Mouse (Mus musculus) spleen, adult 18-20 months (tissue): ENCODE results near the gene P2ry6.

Source experiments
- DNase-seq, 2 experiments: peaks; one replicate each; pipeline ENCODE4 v3.0.0; 2022; ENCODE audit warnings: mixed read lengths in 2 of 2

Gene P2ry6

DNA sequence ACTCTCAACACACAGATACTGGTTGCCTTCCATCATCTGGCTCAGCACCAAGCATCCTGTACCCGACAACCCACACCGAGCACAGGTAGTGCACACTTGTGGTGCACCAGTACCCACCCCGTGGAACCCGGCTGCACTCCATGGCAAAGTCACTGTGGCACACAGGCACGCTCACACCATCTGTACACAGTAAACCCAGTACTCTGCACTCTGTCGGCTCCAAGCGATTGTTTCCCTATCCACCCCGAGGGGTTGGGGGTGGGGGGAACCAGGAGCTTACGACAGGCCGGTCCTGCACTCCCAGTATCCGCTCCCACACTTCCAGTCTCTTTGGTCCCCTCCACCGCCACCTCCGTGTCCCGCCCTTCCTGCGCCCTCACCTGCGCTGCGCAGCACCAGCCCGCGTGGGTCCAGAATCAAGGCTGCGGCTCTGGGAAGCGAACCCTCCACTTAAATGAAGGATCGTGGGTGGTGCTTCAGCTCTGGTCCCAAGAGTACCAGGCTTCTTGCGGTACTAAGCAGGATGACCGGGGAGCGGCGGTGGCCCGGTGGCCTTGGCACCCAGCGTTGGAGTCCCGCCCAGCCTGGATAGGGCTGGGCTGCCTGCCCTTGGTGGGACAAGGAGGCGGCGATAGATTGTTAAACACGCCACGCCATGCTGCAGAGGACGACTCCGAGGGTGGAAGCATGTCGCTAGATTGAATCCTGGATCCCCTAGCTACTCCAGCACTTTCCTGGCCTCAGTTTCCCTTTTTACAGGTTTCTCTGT is at the start of gene P2ry6:
Gene P2ry6 (minus strand): TSS at position 515 of the 769 bp plus-strand sequence.
- DNase-seq = no peak

GRCm38 (mm10) chr7:101017492-101017891 is 43.0 kb upstream of the P2ry6 start:
- DNase-seq = no peak

- DNase-seq = no peak
These were observed 42.6 kb upstream of the P2ry6 start for GRCm38 (mm10) chr7:101017021-101017461.

DNA sequence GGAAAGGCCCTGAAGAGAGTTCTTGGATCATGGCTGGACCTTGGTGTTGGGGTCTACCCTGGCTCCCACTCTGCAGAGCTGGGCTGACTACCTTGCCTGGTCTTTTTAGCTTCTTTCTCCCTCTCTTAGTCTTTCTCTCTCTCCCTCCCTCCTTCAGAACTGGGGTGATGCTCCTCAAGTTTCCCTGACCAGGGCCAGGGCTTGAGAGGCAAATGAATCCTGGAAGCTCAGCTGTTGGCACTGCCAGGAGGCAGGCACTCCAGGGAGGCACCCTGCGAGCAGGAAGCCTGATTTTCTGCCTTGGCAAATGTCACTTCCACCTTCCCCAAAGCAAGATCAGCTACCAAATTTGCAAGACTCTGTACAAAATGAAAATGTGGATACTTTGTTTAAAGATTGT is 40.5 kb upstream of the P2ry6 start:
- DNase-seq = no peak

DNA sequence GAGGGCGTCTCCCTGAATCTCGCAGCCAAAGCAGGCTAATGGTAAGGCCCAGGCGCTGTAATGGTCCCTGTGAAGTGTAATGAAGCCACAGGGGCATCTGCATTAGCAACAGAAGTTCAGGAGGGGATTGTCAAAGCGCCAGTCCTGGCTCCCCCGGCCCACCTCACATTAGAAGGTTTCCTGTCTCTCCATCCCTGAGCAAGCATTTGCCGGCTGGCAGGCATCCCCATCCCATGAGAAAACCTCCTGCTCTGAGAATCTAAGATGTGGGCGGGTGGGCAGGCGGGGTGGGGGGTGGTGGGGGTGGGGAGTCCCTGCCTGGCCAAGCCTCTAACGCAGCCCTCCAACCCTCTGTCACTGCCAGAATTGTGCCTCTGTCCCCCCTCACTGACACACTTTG is 39.6 kb upstream of the P2ry6 start:
- no peak for DNase-seq

DNA sequence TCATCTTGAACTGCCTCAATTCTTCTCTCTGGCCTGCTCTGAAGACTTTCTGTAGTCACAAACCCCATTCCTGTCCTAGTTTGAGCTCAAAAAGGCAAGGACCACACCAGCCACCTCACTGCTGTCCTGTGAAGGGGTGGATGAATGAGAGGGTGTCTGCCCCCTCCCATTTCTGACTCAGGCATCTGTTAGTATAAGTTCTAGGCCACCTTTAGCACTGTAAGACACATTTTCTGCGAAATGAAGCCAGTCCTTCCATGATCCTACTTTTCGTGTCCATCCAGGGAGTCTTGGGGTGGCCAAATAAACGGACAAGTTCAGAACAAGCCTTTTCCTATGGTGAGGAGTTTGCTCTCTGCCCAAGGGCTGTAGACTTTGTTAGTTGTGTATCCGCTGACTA is 38.1 kb upstream of the P2ry6 start, which contains the start of gene P2ry2:
Gene P2ry2 (minus strand): TSS at position 326 of the 400 bp plus-strand sequence.
- DNase-seq = no peak

DNA sequence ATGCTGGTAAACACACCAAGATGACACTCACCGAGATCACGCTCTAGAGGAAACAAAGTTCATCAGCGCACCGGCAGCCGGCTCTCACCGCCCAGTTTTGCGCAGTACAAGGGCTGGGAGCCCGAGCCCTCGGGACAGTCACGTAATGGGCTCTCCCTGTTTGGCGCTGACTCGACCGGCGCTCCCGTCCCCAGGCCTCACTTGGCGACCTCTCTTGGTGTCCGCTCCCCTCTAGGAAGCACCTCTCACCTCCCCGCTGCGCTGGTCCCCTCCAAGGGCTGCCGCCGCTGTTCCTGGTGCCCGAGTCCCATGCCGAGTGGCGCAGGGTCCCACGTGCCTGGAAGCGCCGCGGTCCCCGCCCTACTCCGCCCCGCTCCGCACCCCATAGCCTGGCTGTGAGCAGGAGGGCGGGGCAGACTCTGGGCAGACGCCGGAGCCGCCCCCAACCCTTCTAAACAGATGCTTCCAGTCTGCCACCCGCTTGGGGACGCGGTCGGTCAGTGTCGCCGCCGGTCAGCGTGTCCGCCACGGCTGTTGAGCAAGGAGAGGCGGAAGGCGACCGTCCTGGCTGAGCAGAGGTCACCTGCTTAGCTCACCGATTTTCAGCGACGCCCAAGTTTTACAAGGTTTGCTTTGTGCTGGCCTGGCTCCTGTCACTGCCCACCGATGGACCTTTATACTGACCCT is 37.4 kb upstream of the P2ry6 start:
- peak; percentile 30 to 45 for DNase-seq

- no peak for DNase-seq
These were observed 36.3 kb upstream of the P2ry6 start for GRCm38 (mm10) chr7:101010741-101011140.

DNA sequence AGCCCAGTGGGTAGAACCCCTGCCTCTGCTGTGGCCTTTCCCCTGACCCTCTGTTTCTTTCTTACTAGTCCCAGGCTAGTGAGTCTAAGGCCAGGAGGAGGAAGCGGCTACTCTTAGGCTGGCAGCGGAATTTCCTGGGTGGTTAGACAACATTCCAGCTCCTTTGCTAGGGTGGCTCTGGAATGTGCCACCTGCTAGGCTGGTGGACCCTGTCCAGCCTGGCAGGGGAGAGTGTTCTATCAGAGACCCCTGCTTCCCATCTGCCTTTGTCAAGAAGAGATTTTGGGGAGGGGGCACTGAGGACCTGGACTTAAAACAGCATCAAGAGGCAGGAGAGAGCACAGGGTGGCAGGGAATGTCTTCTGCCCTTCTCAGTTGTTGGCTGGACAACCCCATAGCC is 31.8 kb upstream of the P2ry6 start:
- no peak for DNase-seq

DNA sequence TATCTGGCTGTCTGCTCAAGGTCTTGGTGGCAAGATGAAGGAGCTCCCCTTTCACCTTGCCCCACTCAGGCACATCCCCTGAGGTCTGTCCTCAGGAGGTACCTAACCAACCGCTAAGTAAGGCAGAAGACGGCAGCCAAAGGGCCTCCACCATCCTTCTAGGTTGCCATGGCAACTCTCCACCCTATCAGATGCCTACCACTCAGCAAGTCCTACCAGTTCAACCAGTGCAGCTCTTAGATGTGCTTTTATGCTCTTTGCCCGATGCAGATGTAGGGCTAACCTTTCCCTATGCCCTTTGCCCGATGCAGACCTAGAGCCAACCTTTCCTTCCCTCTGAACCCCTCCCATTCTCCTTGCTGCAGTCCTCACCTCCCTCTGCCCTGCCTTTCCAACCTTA is 30.7 kb upstream of the P2ry6 start:
- DNase-seq = no peak

- no peak for DNase-seq
These were observed 29.2 kb upstream of the P2ry6 start for GRCm38 (mm10) chr7:101003442-101004326.

GRCm38 (mm10) chr7:101002274-101002673 is 27.8 kb upstream of the P2ry6 start:
- DNase-seq = no peak

DNA sequence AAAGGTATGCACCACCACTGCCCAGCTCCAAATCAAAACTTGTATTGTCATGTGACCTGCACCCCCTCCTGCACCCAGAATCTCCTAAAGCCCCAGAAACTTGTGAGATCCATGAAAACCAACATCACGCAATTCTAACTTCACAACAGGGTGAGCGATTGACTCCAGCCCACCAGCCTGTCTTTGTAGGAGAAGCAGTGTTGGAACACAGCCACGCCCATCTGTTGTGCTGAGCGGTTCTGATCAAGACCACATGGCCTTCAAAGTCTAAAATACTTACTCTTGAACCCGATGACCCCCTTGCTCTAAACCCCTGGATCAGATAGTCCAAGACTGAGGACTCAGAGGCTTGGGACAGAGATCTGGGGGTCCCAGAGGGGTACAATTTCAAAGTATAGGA is 25.2 kb upstream of the P2ry6 start:
- no peak for DNase-seq

- DNase-seq = no peak
These were observed 24.1 kb upstream of the P2ry6 start for GRCm38 (mm10) chr7:100998578-100998960.

DNA sequence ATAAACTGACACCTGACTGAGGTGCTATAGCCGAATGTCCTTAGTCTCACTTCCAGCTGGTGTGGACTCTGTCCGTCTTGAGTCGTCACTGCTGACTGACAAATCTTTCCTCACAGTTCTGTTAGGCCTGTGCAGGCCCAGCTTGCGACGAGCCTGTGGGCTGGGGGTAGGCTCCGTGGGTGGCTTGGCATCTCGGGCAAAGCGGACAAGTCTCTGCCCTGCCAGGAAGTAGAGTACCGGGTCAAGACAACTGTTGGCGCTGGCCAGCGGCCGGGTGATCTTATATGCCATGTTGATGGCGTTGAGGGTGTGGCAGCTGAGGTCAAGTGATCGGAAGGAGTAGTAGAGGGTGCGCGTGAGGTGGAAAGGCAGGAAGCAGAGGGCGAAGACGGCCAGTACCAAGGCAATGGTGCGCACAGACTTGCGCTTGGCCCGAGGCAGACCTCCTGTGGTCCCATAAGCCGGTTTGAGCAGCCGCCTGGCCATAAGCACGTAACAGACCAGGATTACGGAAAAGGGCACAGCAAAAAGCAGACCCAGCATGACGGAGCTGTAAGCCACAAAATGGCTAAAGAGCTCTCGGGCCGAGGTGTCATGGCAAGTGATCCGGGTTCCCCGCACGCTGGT is 23.6 kb upstream of the P2ry6 start:
- no peak for DNase-seq

DNA sequence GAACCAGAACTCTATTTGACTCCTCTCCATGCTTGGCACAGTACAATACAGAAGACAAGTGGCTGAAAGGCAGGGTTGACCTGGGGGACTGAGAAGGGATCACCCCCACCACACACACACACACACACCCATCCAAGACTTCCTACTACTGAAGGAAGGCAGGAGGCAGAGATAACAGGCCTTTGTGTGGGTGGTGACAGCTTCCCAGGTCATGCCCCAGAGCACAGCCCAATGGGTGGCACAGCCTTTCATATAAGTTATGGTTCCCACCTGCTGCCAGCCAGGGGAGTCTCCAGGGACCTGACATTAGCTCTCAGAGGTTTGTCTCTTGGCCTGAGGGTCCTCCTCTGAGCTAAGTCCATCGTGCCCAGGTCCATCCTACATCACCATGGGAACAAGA is 22.8 kb upstream of the P2ry6 start:
- DNase-seq = no peak

DNA sequence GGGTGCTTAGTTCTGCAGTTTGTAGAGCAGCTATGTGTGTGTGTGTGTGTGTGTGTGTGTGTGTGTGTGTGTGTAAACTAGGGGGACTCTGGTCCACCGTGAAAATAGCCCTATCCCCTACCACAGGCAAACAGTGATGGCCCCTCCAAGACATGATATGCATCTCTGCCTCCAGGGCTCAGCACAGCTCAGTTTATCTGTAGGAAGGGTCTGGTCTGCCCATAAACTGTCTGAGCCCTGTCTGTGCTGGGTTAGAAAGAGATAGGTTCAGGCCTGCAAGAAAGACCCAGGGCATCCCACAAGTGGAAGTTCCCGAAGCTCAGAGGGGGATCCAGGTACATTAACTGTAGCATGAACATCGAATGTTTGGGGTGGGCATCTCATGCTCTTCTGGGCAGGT is 21.5 kb upstream of the P2ry6 start:
- DNase-seq = no peak

DNA sequence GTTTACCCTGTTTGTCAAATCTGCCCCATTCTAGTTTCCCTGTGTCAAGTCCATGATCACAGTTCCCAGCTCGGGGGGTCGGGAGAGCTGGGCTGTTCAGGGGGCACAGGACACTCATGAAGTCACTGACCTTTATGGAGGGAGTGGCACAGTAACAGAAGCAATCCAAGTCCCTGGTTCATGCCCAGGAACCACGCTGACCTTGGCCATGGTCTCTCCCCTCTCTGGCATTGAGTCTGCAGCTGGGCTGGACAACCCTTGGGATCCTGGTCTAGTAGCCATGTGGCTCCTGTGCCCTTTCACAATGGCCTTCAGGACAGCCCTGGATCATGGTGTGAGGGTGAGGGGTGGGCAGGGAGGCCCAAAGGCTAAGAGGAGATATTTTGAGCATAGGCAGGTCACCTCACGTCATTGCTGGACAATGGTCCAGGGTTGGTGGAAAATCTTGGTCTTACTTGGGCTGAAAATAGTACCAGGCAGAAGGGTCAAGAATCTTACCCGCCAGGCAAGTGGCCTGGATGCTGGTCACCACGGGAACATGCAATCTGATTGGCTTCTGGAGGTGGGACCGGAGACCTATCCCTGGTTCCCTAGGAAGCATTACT is 20.9 kb upstream of the P2ry6 start:
- DNase-seq = no peak

- DNase-seq = no peak
These were observed 18.7 kb upstream of the P2ry6 start for GRCm38 (mm10) chr7:100993166-100993565.

- DNase-seq = no peak
These were observed 17.5 kb upstream of the P2ry6 start for GRCm38 (mm10) chr7:100991972-100992371.

DNA sequence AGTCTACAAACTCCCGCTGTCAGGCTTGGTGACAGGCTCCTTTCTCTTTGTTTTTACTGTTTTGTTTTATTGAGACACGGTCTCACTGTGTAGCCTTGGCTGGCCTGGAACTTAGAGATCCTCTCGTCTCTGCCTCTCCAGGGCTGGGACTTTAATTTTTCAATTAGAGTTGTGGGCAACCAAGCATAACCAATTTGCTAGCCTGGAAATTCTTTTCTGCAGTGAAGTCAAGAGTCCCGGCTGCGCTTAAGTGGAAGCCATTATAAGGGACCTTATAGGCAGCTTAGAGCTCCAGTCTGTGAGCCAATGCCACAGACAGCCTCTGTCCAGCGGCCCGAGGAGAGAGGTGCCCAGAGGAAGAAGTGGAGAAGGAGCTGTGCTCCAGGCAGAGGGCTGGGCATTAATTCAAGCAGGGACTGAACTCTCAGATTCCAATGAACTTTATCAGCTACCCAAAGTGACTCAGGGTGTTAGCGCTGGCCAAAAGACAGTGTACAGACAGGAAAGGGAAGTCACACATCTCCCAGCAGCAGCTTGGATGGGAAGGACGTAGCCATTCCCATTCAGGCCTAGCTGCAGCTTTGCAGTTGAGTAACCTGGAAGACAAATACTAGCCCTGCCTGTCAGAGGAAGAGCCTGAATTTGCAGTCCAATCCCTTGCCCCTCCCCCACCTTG is 16.3 kb upstream of the P2ry6 start:
- no peak for DNase-seq

- DNase-seq = peak; percentile 46 to 59
These were observed 13.6 kb upstream of the P2ry6 start for GRCm38 (mm10) chr7:100988092-100988491.
